Mouse (Mus musculus) cerebellum, adult 11 months (tissue): ENCODE data around the gene Stk11.
A peak's percentile ranks its signal among the peaks of the same experiment; 100 is the strongest.

Source experiments
- DNase-seq: peaks from one replicate; pipeline ENCODE4 v3.0.0; 2022

Stk11 gene

GRCm38 (mm10) chr10:80172527-80173292 is 57.1 kb downstream of the Stk11 start, which contains the start of gene 1600002K03Rik:
Gene 1600002K03Rik (plus strand): TSS chr10:80172944.
- DNase-seq: peak; percentile 83

- DNase-seq: no peak
These were observed 57.8 kb downstream of the Stk11 start for GRCm38 (mm10) chr10:80173358-80173757.

GRCm38 (mm10) chr10:80173955-80174640 is 58.5 kb downstream of the Stk11 start:
- peak; percentile 41 for DNase-seq

DNA sequence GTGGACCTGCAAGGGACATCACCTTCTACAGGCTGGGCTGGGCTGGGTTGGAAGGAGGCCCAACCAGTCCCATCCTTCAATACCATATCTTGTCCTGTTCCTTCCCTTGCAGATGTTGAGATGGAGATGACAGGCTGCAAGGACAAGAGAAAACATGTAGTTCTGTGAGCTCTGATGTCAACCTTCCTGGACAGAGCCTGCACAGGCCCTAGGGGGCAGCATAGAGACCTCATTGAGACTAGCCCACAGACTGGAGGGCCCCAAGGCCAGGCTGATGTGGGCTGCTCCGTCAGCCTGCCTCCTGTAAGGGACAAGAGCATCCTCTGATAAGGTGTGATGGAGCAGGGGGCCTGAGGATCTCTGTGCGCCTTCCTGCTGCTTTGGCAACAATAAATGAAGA is 59.1 kb downstream of the Stk11 start:
- peak; percentile 36 for DNase-seq

DNA sequence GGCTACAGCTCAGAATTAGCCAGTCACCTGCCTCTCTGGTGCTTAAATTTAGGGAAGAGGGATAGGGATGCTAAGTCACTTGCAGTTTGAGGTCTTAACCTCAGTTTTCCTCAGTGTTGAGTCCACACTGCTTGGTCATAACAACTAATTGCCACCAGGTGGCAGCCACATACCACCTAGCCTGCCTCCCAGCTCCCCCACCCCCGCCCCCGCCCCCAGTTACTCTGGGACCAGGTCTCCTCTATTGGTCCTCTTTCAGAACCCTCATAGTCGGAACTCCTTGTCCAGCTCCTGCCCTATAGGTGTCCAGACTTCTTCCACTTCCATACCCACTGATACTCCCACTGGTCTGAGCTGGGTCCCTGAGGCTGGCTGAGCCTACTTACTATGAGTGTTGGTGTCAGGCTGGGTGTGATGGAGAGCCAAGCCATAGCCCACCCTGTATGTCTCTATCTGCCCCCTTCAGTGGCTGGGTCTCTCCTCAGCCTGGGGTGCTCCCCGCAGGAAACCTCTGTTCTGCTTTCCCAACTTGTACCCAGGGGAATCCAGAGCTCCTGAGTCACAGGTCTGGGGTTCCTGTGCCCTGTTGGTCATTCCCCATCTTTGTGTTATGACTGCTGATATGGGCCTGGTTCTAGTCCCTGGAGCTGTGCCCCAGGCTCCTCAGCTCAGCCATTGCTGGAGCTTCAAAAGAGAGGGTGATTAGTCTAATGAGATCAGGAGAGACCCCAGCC is 60.1 kb downstream of the Stk11 start:
- peak; percentile 40 for DNase-seq

DNA sequence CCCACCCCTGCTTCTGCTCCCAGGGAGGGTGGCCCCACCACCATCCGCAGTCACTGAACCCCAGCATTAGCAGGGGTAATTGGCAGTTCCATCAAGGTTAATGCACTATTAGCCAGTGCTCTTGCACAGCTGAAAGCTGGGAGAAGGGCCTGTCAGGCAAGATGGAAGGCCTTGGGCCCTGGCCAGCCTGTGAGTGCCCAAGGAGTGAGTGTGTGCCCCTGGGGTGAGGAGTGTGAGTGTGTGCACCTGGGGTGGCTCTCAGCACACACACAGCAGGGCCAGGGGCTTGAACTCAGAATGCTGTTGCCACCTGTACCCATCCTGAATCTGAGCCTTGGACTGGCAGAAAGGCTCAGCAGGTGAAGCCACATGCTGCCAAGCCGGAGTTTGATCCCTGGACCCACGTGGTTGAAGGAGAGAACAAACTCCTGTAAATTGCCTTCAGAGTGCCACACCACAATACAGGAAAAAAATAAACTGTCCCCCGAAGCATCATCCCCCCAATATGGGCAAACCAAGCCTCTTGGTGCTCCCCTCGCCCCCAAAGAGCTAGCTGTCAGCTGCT is 60.7 kb downstream of the Stk11 start:
- no peak for DNase-seq

DNA sequence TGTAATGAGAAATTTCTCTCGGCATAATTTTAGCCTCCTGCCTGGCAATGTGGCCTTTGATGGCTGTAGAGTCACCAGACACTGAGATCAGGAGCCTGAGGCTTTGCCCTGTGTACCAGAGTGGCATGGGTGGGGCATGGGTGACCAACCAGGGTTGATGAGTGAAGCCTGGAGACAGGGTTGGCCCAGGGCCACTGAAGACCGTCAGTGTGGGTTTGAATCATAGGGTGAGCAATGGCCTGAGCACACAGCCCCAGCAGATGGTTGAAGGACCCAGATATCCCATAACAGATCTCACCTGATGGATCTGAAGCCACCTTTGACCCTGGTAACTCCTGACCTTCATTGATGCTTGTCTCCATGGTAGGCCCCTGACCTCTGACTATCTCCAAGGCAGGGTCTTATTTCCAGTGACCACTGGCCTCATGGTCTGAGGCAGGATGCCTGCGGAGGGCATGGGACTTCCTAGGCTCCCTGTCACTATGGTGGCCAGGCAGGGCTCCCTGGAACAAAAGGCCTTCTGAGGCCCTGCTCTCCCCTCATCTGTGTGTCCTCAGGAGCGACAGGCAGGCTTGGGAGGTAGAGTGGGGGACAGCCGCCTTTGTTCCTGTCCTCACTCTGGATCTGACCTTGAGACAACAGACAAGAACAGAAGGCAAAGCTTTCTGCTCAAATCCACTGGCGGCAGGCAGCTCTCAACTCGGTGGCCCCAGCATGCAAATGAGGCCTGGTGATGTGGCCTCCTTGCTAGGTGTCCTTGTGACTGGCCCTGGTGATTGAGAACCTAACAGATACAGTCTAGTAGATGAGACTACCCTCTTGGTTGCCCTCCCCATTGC is 62.1 kb downstream of the Stk11 start:
- DNase-seq: no peak

DNA sequence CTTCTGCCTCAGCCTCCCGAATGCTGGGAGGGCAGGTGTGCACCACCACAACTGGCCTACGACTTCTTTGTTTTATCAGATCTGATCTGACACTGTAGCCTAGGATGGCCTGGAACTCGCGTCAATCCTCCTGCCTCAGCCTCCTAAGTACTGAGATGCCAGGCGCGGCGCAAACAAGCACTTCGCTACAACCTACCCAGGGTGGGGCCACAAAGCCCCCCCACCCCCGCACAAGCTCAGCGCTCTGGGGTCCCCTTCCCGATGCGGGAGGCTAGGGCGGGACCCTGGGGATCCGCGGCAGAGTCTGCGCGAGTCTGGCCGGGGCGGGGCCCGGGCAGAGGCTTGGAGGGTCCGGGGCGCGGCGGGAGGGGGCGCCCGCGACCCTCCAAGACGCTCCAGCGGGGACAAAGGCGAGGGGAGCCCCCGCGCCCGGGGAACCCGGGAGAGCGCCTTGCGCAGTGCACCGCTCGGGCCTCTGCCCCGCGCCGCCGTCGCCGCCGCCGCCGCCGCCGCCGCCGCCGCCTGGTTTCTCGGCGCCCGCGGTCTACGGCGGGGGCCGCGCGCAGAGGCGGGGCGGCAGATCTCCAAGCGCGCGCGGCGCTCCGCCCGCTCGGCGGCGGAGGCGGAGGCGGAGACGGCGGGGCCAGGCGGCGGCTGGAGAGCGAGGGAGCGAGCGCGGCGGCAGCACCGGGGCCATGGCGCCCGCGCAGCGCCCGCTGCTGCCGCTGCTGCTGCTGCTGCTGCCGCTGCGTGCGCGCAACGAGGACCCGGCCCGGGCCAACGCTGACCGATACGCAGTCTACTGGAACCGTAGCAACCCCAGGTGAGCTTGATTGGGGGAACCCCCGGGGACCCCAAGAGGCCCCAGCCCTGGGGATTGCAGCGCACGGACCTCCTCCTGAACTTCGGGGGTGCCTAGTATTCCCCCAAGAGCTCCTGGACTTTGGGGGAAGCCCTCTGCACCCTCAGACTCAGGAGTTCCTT is 63.8 kb downstream of the Stk11 start, which contains the start of gene Efna2:
TSS of gene Efna2 (plus strand) at position 415 of the 984 bp plus-strand sequence.
- peak; percentile 50 for DNase-seq
